Mouse (Mus musculus): ENCODE data around the gene Mzf1.

Mzf1 gene

GRCm38 (mm10) chr7:13001584-13001983 lies 53.0 kb downstream of the Mzf1 start:
- DNase-seq: no peak

- no peak for DNase-seq
Observed at GRCm38 (mm10) chr7:12998851-12999250, 55.7 kb downstream of the Mzf1 start, which contains the start of gene Trim28. TSS of gene Trim28 (plus strand) at chr7:12999114.

- DNase-seq: no peak
Observed at GRCm38 (mm10) chr7:12998053-12998452, 56.5 kb downstream of the Mzf1 start, which contains the start of gene Slc27a5. TSS of gene Slc27a5 (minus strand) at chr7:12998192.

- DNase-seq: no peak
Observed at GRCm38 (mm10) chr7:12997230-12997629, 57.3 kb downstream of the Mzf1 start.

- DNase-seq: no peak
Observed at GRCm38 (mm10) chr7:12995862-12996261, 58.7 kb downstream of the Mzf1 start.

GRCm38 (mm10) chr7:12993148-12993547 lies 61.4 kb downstream of the Mzf1 start:
- DNase-seq: no peak
